ENCODE assay signal across 8 mouse cellular contexts in the genomic region with DNA sequence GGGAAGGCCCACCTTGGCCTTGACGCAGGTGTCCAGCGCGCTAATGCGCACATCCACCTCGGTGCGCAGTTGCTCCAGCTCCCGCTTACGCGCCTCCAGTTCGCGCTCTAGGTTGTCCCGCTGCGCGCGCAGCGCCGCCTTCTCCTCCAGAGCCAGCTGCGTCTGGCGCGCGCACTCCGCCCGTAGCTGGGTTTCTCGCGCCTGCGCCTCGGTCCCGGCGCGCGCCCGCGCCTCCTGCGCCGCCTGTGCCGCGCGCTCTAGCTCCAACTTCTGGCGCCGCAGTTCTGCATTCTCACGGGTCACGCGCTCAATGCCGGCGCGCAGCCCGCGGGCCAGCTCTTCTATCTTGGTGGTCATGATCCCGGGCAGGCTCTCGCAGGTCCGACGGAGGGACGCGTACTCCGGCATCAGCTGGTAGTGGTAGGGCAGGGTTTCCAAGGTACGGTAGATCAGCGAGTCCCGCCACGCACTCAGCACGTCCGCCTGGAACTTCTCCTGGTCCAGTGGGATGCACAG. TPM values are rescaled to one million over a fixed set of nuclear protein-coding genes. Genes with fewer than 3 reads are reported as not detected.
DNase-seq lines count a peak whose midpoint lies in the region; ATAC-seq lines count a peak whose summit lies in the region.

No protein-coding gene starts in this region.

- ATAC-seq in lung, embryonic 15.5 days (ENCODE audit: borderline replicate concordance, extremely low read depth, low FRiP score, low TSS enrichment) = peak; percentile 67
- ATAC-seq in inflammation-experienced regulatory T-cells, adult 6 months = no peak

- H3K4me1 ChIP-seq in hindbrain, embryonic 10.5 days (replicated peaks) = peaks cover 38% of the 10 kb centered on the region
- peaks cover 26% of the 10 kb centered on the region for H3K4me1 ChIP-seq in lung, embryonic 15.5 days

- peak overlapping the region; percentile 50; the same call in 1 of the 2 replicates for H3K27ac ChIP-seq in hindbrain, embryonic 10.5 days
- H3K27ac ChIP-seq in lung, embryonic 15.5 days = no peak overlapping the region

- WGBS in hindbrain, embryonic 10.5 days = under 1% methylated on average over 61 of the region's 61 CpGs
- under 1% methylated on average over 61 of the region's 61 CpGs for WGBS in lung, embryonic 15.5 days

- H3K9me3 ChIP-seq in hindbrain, embryonic 10.5 days = no peaks in the 10 kb centered on the region
- H3K9me3 ChIP-seq in lung, embryonic 15.5 days = no peaks in the 10 kb centered on the region

- DNase-seq in adrenal gland, adult (ENCODE audit: inconsistent age in 2 of 2, low spot score in 1 of 2) = peak; percentile 78 to 92
- DNase-seq in cerebellum, postnatal 10 days = peak; percentile 79 to 84
- DNase-seq in frontal cortex, postnatal 10 days (ENCODE audit: low spot score in 2 of 2) = peak; percentile 62 to 77
- peak; percentile 84 for DNase-seq in hindbrain, embryonic 10.5 days (ENCODE audit: low spot score)
- peak; percentile 86 for DNase-seq in layer of hippocampus, adult 9-11 months
- DNase-seq in retina, postnatal 1 day = peak; percentile 89

- no peaks in the 10 kb centered on the region for H3K36me3 ChIP-seq in hindbrain, embryonic 10.5 days
- no peaks in the 10 kb centered on the region for H3K36me3 ChIP-seq in lung, embryonic 15.5 days

- H3K9ac ChIP-seq in lung, embryonic 15.5 days = no peak overlapping the region

- peak overlapping the region; percentile 57 for H3K4me3 ChIP-seq in hindbrain, embryonic 10.5 days
- H3K4me3 ChIP-seq in lung, embryonic 15.5 days = peak overlapping the region; percentile 39

- peak overlapping the region; percentile 58 for H3K4me2 ChIP-seq in lung, embryonic 15.5 days

- H3K27me3 ChIP-seq in hindbrain, embryonic 10.5 days (ENCODE audit: insufficient read depth, poor library complexity, severe bottlenecking) = peaks cover 76% of the 10 kb centered on the region
- H3K27me3 ChIP-seq in lung, embryonic 15.5 days = peaks cover 48% of the 10 kb centered on the region

RNA-seq across cellular contexts. Expression of a gene that starts 3.9 kb away (rescaled TPM):
- polyA plus RNA-seq in hindbrain, embryonic 10.5 days (2016; fragmentation: Nextera tagmentation; extraction: Ambion mirVana) = 50.2 and 52.7 TPM in 2 replicates
- 146 and 147 TPM in 2 replicates for polyA plus RNA-seq in lung, embryonic 15.5 days (2015; fragmentation: Nextera tagmentation; extraction: Ambion mirVana)
- not detected for polyA plus RNA-seq in inflammation-experienced regulatory T-cells, adult 6 months (2017; shearing (Covaris generic))

RNA-seq across cellular contexts. Expression of a gene that starts 17.9 kb away (rescaled TPM):
- polyA plus RNA-seq in hindbrain, embryonic 10.5 days (2016; fragmentation: Nextera tagmentation; extraction: Ambion mirVana) = 0.51 and 0.60 TPM in 2 replicates
- 0.39 and 0.65 TPM in 2 replicates for polyA plus RNA-seq in lung, embryonic 15.5 days (2015; fragmentation: Nextera tagmentation; extraction: Ambion mirVana)
- not detected for polyA plus RNA-seq in inflammation-experienced regulatory T-cells, adult 6 months (2017; shearing (Covaris generic))

RNA-seq across cellular contexts. Expression of a gene that starts 19.7 kb away (rescaled TPM):
- polyA plus RNA-seq in hindbrain, embryonic 10.5 days (2016; fragmentation: Nextera tagmentation; extraction: Ambion mirVana) = 18.2 and 22.5 TPM in 2 replicates
- polyA plus RNA-seq in lung, embryonic 15.5 days (2015; fragmentation: Nextera tagmentation; extraction: Ambion mirVana) = 16.3 and 19.1 TPM in 2 replicates
- polyA plus RNA-seq in inflammation-experienced regulatory T-cells, adult 6 months (2017; shearing (Covaris generic)) = 1 to 10 TPM; 2.6 to 6.5 (median 3.4) TPM

RNA-seq across cellular contexts. Expression of a gene that starts 21.9 kb away (rescaled TPM):
- 3.3 and 6.8 TPM in 2 replicates for polyA plus RNA-seq in hindbrain, embryonic 10.5 days (2016; fragmentation: Nextera tagmentation; extraction: Ambion mirVana)
- polyA plus RNA-seq in lung, embryonic 15.5 days (2015; fragmentation: Nextera tagmentation; extraction: Ambion mirVana) = 1.6 and 1.9 TPM in 2 replicates
- under 1 TPM in 2 of 3 experiments, not detected in 1; 0.11 to 0.31 TPM for polyA plus RNA-seq in inflammation-experienced regulatory T-cells, adult 6 months (2017; shearing (Covaris generic))

RNA-seq across cellular contexts. Expression of a gene that starts 29.6 kb away (rescaled TPM):
- 8.9 and 9.6 TPM in 2 replicates for polyA plus RNA-seq in hindbrain, embryonic 10.5 days (2016; fragmentation: Nextera tagmentation; extraction: Ambion mirVana)
- 49.7 and 52.0 TPM in 2 replicates for polyA plus RNA-seq in lung, embryonic 15.5 days (2015; fragmentation: Nextera tagmentation; extraction: Ambion mirVana)
- 10 to 100 TPM; 52.2 to 66.6 (median 61.8) TPM for polyA plus RNA-seq in inflammation-experienced regulatory T-cells, adult 6 months (2017; shearing (Covaris generic))

Comparison
In these comparisons a context has a peak if more than half of its experiments do, and no peak if none do; other contexts are left out.
1. RNA of a gene that starts 3.9 kb away (polyA plus RNA-seq): 146 to 147 TPM in lung, embryonic 15.5 days and 50.2 to 52.7 TPM in hindbrain, embryonic 10.5 days; not detected in inflammation-experienced regulatory T-cells, adult 6 months; every median in the first group is over 10 times any median in the second.
2. Peak in every context shown above with its lines, with median percentiles within 50 percentile points of each other: DNase-seq.